Mouse (Mus musculus) common myeloid progenitor, adult 5-6 weeks (primary cell): Measurements from ENCODE around the gene Phldb1. TPM values are rescaled to one million over a fixed set of nuclear protein-coding genes. Genes with fewer than 3 reads are reported as not detected.
"Not testable (repeated sequence)": the region's sequence is repeated elsewhere in the genome, so short reads cannot be mapped to it uniquely, and the experiment has no call there.

Experiments
- ATAC-seq: replicated peaks from 2 replicates; pipeline ENCODE4 v1.8.0; 2016; ENCODE audit warnings: low read depth, mild to moderate bottlenecking, moderate TSS enrichment, inconsistent platforms; ENCODE audit not compliant: poor library complexity, severe bottlenecking
- total RNA-seq: library from RNA; stranded (forward); fragments of 200-1000, 187-1606 nt; gene quantifications from 2 replicates; pipeline ENCODE4 v1.2.3, GENCODE M21; 2017

Gene Phldb1
- 7.9 and 9.5 TPM in 2 replicates for total RNA-seq

- ATAC-seq, result peak; percentile 43
Observed at GRCm38 (mm10) chr9:44734524-44735494, at the start of gene Phldb1. Gene Phldb1 (minus strand): TSS chr9:44735198.

- ATAC-seq, result peak; percentile 99
Observed at GRCm38 (mm10) chr9:44772750-44773651, 38.0 kb upstream of the Phldb1 start.

DNA sequence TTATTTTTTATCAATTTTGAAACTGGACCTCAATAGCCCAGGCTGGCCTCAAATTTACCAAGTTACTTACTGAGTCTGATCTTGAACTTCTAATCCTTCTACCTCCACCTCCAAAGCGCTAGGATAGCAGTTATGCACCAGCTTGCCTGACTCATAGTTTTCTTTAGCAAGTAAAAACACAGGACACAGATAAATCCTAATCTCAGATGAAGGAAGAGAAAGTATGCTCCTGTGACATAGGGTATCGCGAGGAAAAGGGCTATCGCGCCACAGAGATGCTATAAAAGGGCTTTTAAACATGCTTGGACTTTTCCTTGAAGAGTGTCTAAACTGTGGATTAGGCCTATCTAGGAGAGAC lies 37.4 kb upstream of the Phldb1 start:
- 0 out of 2 replicates have a peak, but pooled peaks have one; percentile 2 for ATAC-seq

GRCm38 (mm10) chr9:44771376-44771775 lies 36.4 kb upstream of the Phldb1 start:
- ATAC-seq, result no peak

DNA sequence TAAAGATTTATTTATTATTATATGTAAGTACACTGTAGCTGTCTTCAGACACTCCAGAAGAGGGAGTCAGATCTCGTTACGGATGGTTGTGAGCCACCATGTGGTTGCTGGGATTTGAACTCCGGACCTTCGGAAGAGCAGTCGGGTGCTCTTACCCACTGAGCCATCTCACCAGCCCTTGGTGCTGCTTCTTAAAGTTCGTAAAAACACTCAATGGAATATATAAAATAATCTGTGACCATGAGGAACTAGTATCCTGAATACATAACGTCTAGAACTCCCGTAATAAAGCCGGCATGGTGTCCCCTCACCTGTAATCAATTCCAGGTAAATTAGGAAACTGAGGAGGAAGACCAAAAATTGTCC lies 33.0 kb upstream of the Phldb1 start:
- ATAC-seq, result not testable (repeated sequence)

DNA sequence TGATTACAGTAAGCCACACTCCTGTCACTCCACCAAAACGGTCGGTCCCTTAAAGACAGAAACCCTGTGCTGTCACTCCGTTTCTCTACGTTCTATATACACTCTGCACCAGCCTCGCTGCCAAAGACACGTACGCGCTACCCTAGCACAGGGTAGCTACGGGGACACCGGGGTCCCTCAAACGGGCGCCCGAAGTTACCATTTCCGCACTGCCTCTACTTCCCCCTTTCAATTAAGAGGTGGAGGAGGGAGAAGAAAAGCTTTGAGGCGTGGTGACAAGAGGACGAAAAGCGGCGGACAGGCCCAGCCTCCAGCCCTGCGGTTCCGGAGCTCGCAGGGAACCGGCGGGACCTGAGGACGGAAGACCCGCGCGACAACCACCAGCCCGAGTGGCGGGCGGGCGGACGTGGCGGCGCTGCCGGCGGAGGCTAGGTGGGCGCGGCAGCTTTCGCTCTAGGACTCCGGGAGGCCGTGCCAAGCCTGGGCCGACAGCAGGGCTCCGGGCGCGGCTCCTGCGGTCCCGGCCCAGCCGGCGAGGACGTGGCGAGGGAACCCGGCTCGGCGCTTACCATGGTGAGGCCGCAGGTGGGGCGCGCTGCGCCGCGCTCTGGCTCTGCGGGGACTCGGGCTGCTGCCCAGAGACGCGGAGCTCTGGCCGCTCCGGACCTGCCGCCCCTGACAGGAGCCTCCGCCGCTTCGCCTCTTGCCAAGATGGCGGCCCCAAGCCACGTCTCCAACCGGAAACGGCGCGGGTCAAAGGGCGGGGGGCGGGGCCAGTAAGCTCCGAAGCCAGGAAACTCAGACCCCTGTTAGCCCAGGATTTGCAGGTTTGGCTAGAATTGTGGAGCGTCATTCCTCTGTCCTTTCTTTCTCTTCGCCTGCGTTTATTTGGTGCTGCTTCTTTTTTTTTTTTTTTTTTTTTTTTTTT lies 32.4 kb upstream of the Phldb1 start, which contains the start of the genes Arcn1 and Ift46:
TSS of gene Arcn1 (minus strand) at position 745 of the 928 bp plus-strand sequence.
TSS of gene Ift46 (plus strand) at position 808 of the 928 bp plus-strand sequence.
- peak; percentile 89 for ATAC-seq

GRCm38 (mm10) chr9:44760873-44761272 lies 25.9 kb upstream of the Phldb1 start:
- no peak for ATAC-seq

GRCm38 (mm10) chr9:44748473-44748872 lies 13.5 kb upstream of the Phldb1 start:
- ATAC-seq, result no peak

GRCm38 (mm10) chr9:44747341-44747740 lies 12.3 kb upstream of the Phldb1 start:
- no peak for ATAC-seq

DNA sequence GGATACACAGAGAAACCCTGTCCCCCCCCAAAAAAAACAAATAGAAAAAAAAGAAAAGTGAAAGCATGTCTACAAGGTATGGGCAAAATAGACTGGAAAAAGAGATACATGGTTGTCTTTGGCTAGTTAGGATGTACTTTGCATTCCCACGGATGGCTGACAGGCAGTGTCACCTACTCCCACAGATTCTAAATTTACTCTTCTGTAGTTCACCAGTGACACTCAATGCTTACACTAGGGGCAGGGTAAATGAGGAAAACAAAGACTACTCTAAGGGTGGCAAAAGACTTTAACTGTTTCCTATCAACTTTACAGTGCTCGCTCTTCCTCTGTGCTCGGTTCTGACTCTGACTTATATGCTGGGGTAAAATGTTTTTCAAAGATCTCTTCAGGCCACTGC lies 11.7 kb upstream of the Phldb1 start:
- no peak for ATAC-seq

GRCm38 (mm10) chr9:44745371-44745770 lies 10.4 kb upstream of the Phldb1 start:
- no peak for ATAC-seq

DNA sequence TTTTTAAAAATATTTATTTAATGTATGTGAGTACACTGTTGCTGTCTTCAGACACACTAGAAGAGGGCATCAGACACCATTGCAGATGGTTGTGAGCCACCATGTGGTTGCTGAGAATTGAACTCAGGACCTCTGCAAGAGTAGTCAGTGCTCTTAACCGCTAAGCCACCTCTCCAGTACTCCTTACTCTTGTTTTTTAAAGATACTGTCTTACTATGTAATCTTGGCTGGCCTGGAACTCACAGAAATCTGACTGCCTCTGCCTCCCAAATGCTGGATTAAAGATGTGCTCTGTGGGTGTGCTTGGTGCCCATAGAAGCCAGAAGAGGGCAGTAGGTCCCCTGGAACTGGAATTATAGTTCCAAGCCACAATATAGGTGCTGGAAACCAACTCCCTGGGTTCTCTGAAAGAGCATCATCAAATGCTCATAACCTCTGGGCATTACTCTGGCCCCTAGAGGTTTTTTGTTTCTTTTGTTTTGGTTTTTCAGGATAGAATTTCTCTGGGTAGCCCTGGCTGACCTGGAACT lies 5.7 kb upstream of the Phldb1 start:
- ATAC-seq, result no peak

DNA sequence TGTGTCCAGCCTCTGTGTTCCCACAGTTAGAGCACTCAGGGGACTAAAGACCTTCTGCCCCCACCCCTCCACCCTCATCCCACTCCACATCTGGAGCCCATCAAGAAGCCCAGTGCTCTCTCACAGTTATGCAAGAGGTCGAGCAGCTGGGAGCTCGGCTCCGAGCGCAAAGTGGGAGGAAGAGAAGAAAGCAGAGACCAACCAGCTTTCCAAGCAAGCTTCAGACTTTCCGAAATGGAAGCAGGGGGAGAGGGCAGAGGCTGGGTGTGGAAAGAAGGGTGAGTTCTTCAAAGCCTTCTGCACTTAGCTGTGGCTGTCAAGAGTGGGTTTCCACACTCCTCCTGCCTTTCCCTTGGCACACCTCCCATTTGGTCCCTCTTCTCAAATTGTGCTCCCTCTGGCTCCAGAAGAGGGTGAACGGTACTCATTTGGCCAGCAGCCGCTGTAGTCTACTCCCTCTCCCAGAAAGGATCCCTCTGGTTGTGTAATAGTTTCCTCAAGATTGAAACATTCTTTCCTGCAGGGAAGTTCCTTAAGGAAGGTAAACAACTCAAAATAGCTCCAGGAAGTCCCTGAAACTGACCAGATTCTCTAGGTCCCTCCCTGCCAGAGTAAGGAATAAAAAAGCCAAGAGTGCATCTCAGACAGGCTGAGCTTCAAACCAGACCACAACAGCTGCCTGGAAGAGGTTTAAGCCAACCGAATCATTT lies 2.4 kb upstream of the Phldb1 start:
- ATAC-seq, result no peak

GRCm38 (mm10) chr9:44736301-44736700 lies 1.3 kb upstream of the Phldb1 start:
- no peak for ATAC-seq

- no peak for ATAC-seq
Observed at GRCm38 (mm10) chr9:44735886-44736285, 888 bp upstream of the Phldb1 start.

DNA sequence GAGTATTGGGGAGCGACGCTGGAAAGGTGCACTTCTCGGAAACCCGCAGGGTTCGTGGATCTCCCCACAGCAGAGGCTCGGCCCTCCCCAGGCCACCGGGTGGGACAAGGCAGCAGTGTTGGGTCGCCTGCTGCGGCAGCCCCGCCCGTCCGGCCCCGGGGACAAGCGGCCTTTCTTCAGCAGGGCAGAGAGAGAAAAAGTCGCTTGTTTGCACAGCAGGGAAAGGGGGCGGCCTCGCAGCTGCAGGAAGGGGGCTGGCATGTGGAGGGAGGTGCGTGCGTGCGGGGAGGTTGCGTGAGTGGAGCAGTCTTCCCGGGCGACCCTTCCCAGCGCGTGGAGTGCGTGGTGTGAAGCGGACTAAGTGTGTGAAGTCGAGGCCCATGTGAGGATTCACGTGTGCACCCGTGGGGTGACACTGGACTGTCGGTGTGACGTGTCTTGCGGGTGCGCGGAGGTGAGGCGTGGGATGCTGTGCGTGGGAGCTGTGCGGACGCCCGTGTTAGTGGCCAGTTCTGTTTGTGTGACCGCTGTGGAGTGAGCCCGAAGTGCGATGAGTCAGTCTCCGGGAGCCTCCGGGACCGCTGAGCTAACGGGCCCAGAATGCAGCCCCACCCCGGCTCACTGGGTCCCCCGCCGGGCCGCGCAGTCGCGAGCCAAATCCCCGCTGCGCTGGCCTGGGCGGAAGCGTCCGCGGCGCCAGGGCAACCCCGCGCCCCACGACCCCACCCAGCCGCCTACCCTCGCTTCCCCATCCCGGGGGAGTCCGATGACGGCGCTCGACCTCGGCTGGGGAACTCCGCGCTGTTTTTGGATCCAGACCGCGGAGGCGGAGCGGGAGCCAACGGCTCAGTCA lies 1.1 kb downstream of the Phldb1 start:
- peak; percentile 16; the same call in 1 of the 2 replicates for ATAC-seq

- ATAC-seq, result no peak
Observed at GRCm38 (mm10) chr9:44732921-44733530, 2.0 kb downstream of the Phldb1 start.
